Mouse (Mus musculus): ENCODE measurements around the gene Egfl7. TPM values are rescaled to one million over a fixed set of nuclear protein-coding genes. Genes with fewer than 3 reads are reported as not detected.

The Egfl7 gene
- polyA plus RNA-seq, 1 experiment from 2014 or later = 54.9 TPM

- peaks cover 59% of the 10 kb centered on the region for H3K27me3 ChIP-seq
- H3K9me3 ChIP-seq = no peaks in the 10 kb centered on the region
- H3K4me1 ChIP-seq = peaks cover 14% of the 10 kb centered on the region
- 84% methylated on average over 3 of the region's 3 CpGs for WGBS
- no peak overlapping the region for H3K4me2 ChIP-seq
- no peaks in the 10 kb centered on the region for H3K36me3 ChIP-seq (replicated peaks)
- ATAC-seq (ENCODE audit: low FRiP score) = no peak
- no peak overlapping the region for H3K4me3 ChIP-seq (replicated peaks)
- no peak overlapping the region for H3K27ac ChIP-seq
- H3K9ac ChIP-seq = no peak overlapping the region
These were observed 26.8 kb downstream of the Egfl7 start for GRCm38 (mm10) chr2:26606579-26606978.

- 63% methylated on average over 6 of the region's 6 CpGs for WGBS
- peaks cover 52% of the 10 kb centered on the region for H3K27me3 ChIP-seq
- H3K9me3 ChIP-seq = no peaks in the 10 kb centered on the region
- no peaks in the 10 kb centered on the region for H3K36me3 ChIP-seq (replicated peaks)
- H3K4me1 ChIP-seq = peaks cover 14% of the 10 kb centered on the region
- H3K27ac ChIP-seq = no peak overlapping the region
- H3K4me3 ChIP-seq (replicated peaks) = no peak overlapping the region
- H3K4me2 ChIP-seq = no peak overlapping the region
- no peak overlapping the region for H3K9ac ChIP-seq
- no peak for ATAC-seq (ENCODE audit: low FRiP score)
These were observed 27.5 kb downstream of the Egfl7 start for GRCm38 (mm10) chr2:26607056-26607910.

GRCm38 (mm10) chr2:26608781-26609180 lies 29.0 kb downstream of the Egfl7 start:
- no peaks in the 10 kb centered on the region for H3K9me3 ChIP-seq
- no peak for ATAC-seq (ENCODE audit: low FRiP score)
- no peak overlapping the region for H3K4me2 ChIP-seq
- H3K27me3 ChIP-seq = peaks cover 37% of the 10 kb centered on the region
- peaks cover 6% of the 10 kb centered on the region for H3K4me1 ChIP-seq
- no peak overlapping the region for H3K4me3 ChIP-seq (replicated peaks)
- H3K36me3 ChIP-seq (replicated peaks) = no peaks in the 10 kb centered on the region
- H3K9ac ChIP-seq = no peak overlapping the region
- H3K27ac ChIP-seq = no peak overlapping the region

- Histone ChIP-seq H3K27ac (no peak overlapping the region), H3K4me1 (peaks cover 3% of the 10 kb centered on the region), H3K9me3 (no peaks in the 10 kb centered on the region), H3K4me3 (replicated peaks) (no peak overlapping the region), H3K27me3 (peaks cover 33% of the 10 kb centered on the region), H3K9ac (no peak overlapping the region), H3K4me2 (no peak overlapping the region), H3K36me3 (replicated peaks) (no peaks in the 10 kb centered on the region)
- ATAC-seq (ENCODE audit: low FRiP score) = no peak
These were observed 29.4 kb downstream of the Egfl7 start for GRCm38 (mm10) chr2:26609261-26609661.

GRCm38 (mm10) chr2:26610526-26610925 lies 30.7 kb downstream of the Egfl7 start:
- Histone ChIP-seq H3K27me3 (peaks cover 24% of the 10 kb centered on the region), H3K4me2 (no peak overlapping the region), H3K9me3 (no peaks in the 10 kb centered on the region), H3K4me3 (replicated peaks) (no peak overlapping the region), H3K36me3 (replicated peaks) (no peaks in the 10 kb centered on the region), H3K4me1 (no peaks in the 10 kb centered on the region), H3K27ac (no peak overlapping the region), H3K9ac (no peak overlapping the region)
- no peak for ATAC-seq (ENCODE audit: low FRiP score)
- WGBS = 81% methylated on average over 3 of the region's 3 CpGs

GRCm38 (mm10) chr2:26611054-26611453 lies 31.2 kb downstream of the Egfl7 start:
- Histone ChIP-seq H3K36me3 (replicated peaks) (no peaks in the 10 kb centered on the region), H3K4me2 (no peak overlapping the region), H3K27me3 (peaks cover 20% of the 10 kb centered on the region), H3K4me3 (replicated peaks) (no peak overlapping the region), H3K9me3 (no peaks in the 10 kb centered on the region), H3K9ac (no peak overlapping the region), H3K27ac (no peak overlapping the region), H3K4me1 (no peaks in the 10 kb centered on the region)
- ATAC-seq (ENCODE audit: low FRiP score) = no peak

- no peak for ATAC-seq (ENCODE audit: low FRiP score)
- no peak overlapping the region for H3K27ac ChIP-seq
- no peak overlapping the region for H3K4me3 ChIP-seq (replicated peaks)
- no peak overlapping the region for H3K9ac ChIP-seq
- peaks cover 11% of the 10 kb centered on the region for H3K27me3 ChIP-seq
- no peaks in the 10 kb centered on the region for H3K4me1 ChIP-seq
- H3K9me3 ChIP-seq = no peaks in the 10 kb centered on the region
- no peak overlapping the region for H3K4me2 ChIP-seq
- no peaks in the 10 kb centered on the region for H3K36me3 ChIP-seq (replicated peaks)
These were observed 32.1 kb downstream of the Egfl7 start for GRCm38 (mm10) chr2:26611896-26612295.

GRCm38 (mm10) chr2:26614903-26615302 lies 35.1 kb downstream of the Egfl7 start:
- Histone ChIP-seq H3K9ac (no peak overlapping the region), H3K27ac (no peak overlapping the region), H3K27me3 (0 out of 2 replicates have a peak, but pooled peaks cover 3% of the 10 kb centered on the region), H3K4me1 (no peaks in the 10 kb centered on the region), H3K36me3 (replicated peaks) (no peaks in the 10 kb centered on the region), H3K4me2 (no peak overlapping the region), H3K4me3 (replicated peaks) (no peak overlapping the region), H3K9me3 (no peaks in the 10 kb centered on the region)
- ATAC-seq (ENCODE audit: low FRiP score) = no peak
- 77% methylated on average over 5 of the region's 5 CpGs for WGBS

GRCm38 (mm10) chr2:26615459-26616124 lies 35.8 kb downstream of the Egfl7 start:
- Histone ChIP-seq H3K4me2 (no peak overlapping the region), H3K36me3 (replicated peaks) (no peaks in the 10 kb centered on the region), H3K4me3 (replicated peaks) (no peak overlapping the region), H3K9me3 (no peaks in the 10 kb centered on the region), H3K4me1 (no peaks in the 10 kb centered on the region), H3K9ac (no peak overlapping the region), H3K27me3 (0 out of 2 replicates have a peak, but pooled peaks cover 3% of the 10 kb centered on the region), H3K27ac (no peak overlapping the region)
- 80% methylated on average over 4 of the region's 4 CpGs for WGBS
- no peak for ATAC-seq (ENCODE audit: low FRiP score)

- Histone ChIP-seq H3K4me2 (no peak overlapping the region), H3K36me3 (replicated peaks) (no peaks in the 10 kb centered on the region), H3K27ac (no peak overlapping the region), H3K9me3 (no peaks in the 10 kb centered on the region), H3K4me3 (replicated peaks) (no peak overlapping the region), H3K4me1 (no peaks in the 10 kb centered on the region), H3K9ac (no peak overlapping the region; the same call in 1 of the 2 replicates), H3K27me3 (0 out of 2 replicates have a peak, but pooled peaks cover 3% of the 10 kb centered on the region)
- WGBS = 83% methylated on average over 6 of the region's 6 CpGs
- no peak for ATAC-seq (ENCODE audit: low FRiP score)
These were observed 37.5 kb downstream of the Egfl7 start for GRCm38 (mm10) chr2:26617331-26617730.

GRCm38 (mm10) chr2:26617928-26618327 lies 38.1 kb downstream of the Egfl7 start:
- Histone ChIP-seq H3K4me1 (no peaks in the 10 kb centered on the region), H3K36me3 (replicated peaks) (no peaks in the 10 kb centered on the region), H3K9ac (no peak overlapping the region; the same call in 1 of the 2 replicates), H3K27me3 (0 out of 2 replicates have a peak, but pooled peaks cover 3% of the 10 kb centered on the region), H3K27ac (no peak overlapping the region), H3K4me3 (replicated peaks) (no peak overlapping the region), H3K4me2 (no peak overlapping the region), H3K9me3 (no peaks in the 10 kb centered on the region)
- no peak for ATAC-seq (ENCODE audit: low FRiP score)
- 60% methylated on average over 7 of the region's 7 CpGs for WGBS

GRCm38 (mm10) chr2:26621246-26621645 lies 41.4 kb downstream of the Egfl7 start:
- no peak for ATAC-seq (ENCODE audit: low FRiP score)
- 0 out of 2 replicates have a peak, but pooled peaks cover 3% of the 10 kb centered on the region for H3K9me3 ChIP-seq
- 41% methylated on average over 2 of the region's 2 CpGs for WGBS
- H3K36me3 ChIP-seq (replicated peaks) = no peaks in the 10 kb centered on the region
- no peak overlapping the region for H3K4me3 ChIP-seq (replicated peaks)
- no peak overlapping the region for H3K9ac ChIP-seq
- no peak overlapping the region for H3K4me2 ChIP-seq
- no peak overlapping the region for H3K27ac ChIP-seq
- 0 out of 2 replicates have a peak, but pooled peaks cover 4% of the 10 kb centered on the region for H3K27me3 ChIP-seq
- H3K4me1 ChIP-seq = 0 out of 2 replicates have a peak, but pooled peaks cover 3% of the 10 kb centered on the region

Measured in forebrain, embryonic 12.5 days (tissue).